Mouse (Mus musculus) retina, postnatal 1 day (tissue): ENCODE data around the gene Pard3.
A peak's percentile ranks its signal among the peaks of the same experiment; 100 is the strongest.

Source experiments
- DNase-seq: peaks from one replicate; pipeline ENCODE4 v3.0.0-alpha.2; 2012

Pard3 gene

DNA sequence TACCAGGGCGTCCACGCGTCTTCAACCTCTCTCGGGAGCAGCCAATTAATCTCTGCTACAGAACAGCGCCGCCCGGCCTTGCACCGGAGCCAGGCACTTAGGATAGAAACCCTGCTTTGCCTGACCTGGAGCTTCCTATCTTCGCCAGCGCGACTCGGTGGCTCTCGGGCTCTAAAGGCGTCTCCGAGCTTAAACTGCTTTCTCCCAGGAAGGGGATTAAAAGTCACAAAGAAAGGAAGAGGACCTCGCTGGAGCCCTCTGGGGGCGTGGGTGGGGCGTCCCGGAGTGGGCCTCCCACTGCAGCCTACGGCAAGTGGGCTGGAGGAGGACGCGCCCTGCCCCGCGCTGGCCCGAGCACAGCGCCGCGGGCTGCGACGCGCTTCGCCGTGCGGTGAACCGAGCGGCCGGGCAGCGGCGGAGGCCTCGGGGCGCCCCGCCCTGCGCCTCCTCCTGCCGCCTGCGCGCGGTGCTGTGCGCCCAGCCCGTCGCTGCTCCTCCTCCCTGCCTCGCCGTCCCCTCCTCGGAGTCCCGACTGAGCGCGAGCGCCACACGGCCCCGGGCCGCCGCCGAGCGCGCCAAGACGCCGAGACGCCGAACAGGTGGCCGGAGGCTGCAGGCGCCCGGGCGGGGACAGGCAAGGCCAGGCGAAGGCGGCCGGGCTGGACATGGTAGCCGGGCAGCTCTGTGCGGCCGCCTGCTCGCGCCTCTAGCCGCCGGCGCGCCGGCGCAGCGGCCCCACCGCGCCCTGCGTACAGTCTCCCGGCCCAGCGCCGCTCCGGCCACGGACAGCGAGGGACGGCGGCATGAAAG lies at the start of gene Pard3:
Gene Pard3 (plus strand): TSS at position 343 of the 810 bp plus-strand sequence.
- DNase-seq = peak; percentile 90

DNA sequence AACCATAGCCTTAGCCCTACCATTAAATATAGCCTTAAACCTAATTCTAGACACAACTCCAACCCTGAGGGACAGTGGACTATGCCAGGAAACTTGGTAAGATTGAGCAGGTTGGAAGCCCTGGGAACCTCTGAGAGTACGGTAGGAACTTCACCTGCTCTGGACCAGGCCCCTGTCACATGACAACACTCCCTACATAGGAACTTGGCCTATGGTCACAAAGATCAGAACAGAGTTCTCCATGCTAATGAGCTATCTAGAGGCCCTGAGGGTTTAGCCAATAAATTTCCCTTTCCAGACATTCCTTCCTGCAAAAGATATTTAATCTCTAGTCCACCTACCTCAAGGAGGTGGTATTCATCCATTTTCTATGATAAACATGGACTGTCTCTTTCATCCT lies 41.9 kb upstream of the Pard3 start:
- no peak for DNase-seq

DNA sequence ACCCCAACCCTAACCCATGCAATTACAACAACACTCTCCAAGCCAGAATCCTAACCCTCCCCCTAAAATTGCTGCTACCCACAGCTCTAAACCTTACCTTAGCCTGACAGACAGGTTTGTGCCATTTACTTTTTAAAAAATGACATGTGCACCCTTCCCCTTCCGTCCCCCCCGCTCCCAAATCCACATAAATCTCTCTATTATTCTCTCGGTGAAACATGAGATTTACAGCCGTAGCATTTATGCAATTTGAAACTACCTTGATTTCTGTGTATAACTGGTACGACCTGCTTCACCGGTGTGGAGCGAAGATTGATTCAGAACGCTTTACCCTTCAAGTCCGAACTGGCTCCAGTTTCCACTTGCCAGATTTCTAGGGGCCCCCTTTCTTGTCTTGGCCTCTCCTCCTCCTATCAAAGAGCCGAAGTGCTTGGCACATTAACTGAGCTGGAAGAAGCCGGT lies 38.4 kb upstream of the Pard3 start:
- no peak for DNase-seq

DNA sequence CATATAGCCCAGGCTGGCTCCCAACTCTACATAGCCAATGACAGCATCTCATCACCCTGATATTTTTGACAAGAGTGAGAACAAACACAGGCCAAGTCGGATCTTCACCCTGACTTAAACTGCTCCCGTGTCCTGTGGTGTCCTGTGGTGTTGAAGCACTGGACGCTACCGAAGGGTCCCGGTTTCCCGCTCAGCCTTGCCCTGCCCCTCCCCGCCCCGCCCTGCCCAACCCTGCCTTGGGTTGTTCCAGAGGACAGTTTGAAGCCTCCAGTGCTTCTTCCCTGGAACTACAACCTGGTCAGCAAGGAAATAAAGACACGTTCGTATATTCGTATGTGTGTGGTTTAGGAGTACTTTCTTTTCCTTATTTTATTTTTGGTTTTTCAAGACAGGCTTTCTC lies 37.9 kb upstream of the Pard3 start:
- DNase-seq = no peak

DNA sequence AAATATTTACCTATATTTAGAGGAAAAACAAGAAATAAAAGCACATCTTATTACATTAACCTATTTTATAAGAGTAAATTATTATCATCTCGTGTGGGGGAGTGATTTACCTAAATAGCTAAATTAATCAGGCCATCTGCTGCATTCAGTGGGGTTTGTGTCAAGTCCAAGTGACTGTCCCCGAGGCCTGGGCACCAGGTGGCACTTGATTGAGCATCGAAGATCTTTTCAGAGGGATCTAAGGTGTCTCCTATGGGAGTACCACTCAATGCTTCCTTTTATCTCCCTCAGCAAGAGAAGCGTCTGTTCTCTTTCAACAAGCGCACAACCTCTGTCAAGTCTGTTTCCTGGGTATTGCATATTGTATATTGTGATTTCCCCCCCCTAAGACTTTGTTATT lies 32.2 kb upstream of the Pard3 start:
- no peak for DNase-seq

DNA sequence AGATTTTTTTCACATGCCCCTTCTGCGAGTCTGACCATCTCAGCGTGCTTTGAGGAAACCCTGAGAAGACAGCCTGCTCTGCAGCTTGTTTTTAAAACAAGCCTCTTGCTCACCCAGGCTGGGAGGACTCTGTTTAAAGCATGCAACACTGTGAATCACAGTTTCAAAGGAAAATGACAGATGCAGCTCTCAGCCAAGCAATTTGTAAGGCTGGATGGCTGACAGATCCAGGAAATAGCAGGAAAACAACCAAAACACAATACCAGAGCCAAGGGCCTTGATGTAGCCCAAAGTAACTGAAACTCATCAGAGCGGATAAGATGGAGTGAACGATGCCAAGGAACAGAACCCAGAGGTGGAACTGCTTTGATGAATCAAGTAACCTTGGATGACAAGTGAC lies 24.8 kb upstream of the Pard3 start:
- DNase-seq = no peak

DNA sequence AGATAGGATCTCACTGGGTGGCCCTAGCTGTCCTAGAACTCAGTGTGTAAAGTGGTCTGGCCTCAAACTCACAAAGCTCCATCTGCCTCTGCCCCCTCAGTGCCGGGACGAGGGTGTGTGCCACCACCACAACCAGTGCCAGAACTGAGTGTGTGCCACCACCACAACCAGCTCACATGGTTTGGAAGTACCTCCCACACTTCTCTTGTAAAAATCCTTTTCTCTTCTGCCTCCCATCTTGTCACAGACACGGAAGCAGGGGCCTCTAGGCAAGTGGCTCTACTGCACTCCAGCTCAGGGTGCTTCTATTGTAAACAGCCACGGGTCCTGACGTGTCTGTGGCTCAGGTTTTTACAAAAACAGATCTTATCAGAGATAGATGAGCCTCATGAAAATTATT lies 13.7 kb upstream of the Pard3 start:
- no peak for DNase-seq

DNA sequence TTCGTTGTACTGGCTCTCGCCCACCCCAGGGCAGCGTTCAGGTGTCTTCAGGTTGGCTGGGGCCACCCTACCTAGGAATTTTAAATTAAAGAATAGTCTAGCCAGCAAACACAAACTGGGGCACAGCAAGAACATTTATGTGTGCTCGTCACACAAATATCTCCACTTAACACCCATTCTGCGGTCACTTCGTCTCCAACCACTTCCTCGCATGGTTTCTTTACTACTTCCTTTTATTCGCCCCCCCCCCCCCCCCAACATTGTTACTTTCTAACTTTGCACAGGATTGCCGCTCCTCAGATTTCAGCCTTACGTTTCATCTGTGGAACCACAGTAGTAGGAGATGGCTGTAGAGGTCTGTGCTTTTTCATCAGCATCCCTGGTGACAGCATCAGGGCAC lies 11.6 kb upstream of the Pard3 start:
- no peak for DNase-seq

DNA sequence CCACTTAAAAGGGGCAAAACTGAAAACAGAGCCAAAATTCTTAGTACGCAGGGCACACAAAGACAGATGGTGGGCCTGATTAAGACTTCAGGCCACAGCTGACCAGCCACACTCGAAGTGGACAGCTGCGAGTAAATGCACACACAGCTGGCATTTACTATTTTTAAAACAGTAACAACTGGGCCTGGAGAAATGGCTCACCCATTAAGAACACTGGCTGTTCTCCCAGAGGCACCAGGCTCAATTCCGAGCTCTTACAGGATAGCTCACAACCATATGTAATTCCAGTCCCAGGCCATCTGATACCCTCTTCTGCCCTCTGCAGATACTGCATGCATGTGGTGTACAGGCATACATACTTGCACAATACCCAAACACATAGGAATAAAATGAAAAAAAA lies 8.6 kb upstream of the Pard3 start:
- no peak for DNase-seq

DNA sequence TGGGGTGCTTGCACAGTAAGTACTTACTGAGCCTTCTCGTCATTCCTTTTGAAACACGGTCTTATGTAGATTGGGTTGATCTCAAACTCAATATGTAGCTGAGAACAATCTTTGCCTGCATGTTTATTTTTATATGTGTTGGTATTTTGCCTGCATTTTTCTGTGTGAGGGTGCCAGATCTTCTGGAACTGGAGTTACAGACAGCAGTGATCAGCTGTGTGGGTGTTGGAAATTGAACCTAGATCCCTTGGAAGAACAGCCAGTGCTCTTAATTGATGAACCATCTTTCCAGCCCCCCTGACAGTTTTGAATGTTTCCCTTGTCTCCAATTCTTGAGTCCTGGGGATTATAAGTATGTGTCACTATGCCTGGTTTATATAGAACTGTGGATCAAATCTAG lies 4.9 kb upstream of the Pard3 start:
- no peak for DNase-seq

DNA sequence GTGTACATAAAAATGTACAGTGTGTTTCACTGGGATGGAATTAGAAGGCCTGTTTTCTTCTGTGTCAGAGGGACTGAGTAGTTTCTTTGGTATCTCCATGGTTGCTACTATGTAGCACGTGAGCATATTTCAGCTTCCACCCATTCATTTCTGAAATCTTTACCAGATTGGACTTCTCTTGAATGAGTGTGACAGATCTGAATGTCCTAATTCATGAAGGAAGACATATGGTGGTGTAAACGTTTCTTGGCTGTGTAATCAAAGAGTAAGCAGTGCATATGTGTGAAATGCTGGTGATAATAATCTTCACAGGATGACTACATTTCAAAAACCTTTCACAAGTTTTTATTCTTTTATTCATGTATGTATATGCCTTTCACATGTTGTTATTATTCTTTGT lies 3.9 kb upstream of the Pard3 start:
- DNase-seq = no peak

DNA sequence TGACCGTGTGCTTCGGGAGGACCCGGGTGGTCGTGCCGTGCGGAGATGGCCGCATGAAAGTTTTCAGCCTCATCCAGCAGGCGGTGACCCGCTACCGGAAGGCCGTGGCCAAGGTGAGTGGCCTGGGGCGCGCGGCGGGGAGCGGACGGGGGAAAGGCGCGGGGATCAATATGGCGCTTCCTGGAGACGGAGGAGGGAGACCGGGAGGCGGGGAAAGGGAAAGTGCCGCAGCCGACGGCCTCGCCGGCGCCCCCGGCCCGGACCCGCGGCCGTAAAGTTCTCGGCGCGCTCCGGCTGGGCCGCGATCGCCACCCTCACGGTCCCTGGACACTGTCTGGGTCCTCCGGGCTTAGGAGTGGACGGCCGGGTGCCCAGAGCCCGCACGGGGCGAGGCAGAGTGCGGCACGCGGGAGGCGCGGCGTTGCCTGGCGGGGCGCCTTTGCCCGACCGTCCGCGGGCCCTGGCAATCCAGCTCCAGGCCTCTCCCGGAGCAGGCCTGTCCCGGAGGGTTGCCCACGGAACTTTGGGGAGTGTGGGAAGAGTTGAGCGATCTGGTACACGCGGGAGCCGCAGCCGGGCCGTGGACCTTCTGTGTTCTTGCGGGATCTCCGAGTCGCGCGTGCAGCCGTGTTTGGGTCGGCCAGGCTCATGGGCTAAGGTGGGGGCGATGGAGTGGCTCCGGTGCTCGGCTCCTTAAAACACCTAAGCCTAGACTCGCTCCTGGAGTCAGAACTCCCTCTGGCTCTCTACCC lies 844 bp downstream of the Pard3 start:
- DNase-seq = peak; percentile 75

DNA sequence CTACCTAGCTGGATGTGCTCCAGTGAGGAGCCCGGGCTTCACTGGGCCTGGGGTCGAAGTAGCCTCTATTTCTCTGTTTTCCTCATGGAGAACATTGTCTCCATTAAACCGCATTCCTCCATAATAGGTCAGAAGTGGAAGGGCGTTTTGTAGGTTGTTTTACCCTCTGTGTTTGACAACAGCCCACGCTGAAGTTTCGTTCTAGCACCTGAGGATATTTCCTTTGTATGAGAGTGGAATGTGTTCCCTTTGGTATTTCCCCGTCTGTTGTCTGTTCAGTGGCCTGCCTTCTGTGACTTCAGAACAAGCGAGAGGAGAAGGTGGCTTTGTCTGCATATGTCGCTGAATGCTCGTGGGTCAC lies 1.4 kb downstream of the Pard3 start:
- DNase-seq = peak; percentile 31

DNA sequence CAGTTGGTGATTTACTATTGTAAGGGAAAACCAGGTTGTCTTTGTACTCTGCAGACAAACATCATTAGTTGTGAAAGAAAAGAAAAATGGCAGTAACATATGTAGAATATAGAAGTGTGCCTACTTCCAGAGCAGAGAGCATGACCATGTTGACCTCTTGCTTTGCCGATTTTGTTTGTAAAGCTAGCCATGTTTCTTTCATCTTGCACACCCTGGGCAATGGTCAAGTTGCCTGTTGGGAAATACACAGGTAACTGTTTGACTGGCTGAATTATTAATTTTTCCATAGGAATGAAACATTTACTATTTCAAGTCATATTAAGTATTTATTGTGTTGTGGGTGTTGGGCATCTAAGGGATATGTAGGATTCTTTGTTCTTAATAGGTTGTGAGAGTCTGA lies 2.1 kb downstream of the Pard3 start:
- DNase-seq = no peak

DNA sequence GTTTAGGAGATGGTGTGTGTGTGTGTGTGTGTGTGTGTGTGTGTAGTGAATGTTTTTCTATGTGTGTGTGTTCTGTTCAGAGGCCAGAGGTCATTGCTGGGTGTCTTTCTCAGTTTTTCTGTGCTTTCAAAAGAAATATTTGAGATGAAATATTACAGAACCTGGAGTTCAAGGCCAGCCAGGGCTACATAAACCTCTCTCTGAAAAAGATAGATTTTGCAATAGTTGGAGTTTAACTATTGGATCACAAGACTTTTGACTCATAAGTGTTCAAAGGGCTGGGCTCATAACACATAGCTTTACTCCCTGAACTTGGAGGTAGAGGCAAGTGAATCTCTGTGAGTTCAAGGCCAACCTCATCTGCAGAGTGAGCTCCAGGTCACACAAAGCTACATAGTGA lies 2.8 kb downstream of the Pard3 start:
- no peak for DNase-seq

DNA sequence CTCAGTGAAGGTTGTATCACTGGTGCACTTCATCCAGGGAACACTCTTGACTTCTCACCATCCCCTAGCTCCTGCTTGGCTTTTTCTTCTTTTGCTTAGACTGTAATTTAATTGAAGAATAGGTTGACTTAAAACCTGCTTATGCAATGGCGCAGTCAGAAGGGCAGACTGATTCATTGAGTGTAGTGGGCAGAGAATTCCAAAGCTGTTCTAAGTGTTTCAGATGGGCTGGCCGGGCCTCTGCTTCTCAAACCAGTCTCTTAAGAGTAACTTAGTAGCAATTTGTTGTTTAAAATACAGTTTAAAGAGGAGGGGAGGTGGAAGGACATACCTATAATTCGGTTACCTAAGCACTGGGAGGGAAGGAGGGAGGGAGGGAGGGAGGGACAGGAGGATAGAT lies 5.0 kb downstream of the Pard3 start:
- DNase-seq = no peak

DNA sequence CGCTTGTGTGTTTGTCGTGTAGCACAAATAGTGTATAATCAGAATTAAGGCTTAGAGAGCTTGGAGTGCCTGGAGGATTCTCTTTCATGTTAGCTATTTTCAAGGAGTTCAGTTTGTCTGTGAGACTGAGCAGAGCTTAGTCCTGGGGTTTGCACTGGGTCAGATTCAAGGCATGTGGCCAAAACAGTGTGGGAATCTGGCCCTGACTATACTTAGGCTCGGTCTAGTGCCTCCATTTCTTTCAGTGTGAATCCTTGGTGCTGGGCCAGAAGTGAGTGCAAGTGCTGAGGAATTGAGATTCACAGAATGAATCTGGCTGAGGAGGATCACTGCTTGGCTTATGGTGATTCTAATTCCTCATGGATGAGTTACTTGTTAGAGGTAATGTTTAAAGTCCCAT lies 6.5 kb downstream of the Pard3 start:
- peak; percentile 48 for DNase-seq

DNA sequence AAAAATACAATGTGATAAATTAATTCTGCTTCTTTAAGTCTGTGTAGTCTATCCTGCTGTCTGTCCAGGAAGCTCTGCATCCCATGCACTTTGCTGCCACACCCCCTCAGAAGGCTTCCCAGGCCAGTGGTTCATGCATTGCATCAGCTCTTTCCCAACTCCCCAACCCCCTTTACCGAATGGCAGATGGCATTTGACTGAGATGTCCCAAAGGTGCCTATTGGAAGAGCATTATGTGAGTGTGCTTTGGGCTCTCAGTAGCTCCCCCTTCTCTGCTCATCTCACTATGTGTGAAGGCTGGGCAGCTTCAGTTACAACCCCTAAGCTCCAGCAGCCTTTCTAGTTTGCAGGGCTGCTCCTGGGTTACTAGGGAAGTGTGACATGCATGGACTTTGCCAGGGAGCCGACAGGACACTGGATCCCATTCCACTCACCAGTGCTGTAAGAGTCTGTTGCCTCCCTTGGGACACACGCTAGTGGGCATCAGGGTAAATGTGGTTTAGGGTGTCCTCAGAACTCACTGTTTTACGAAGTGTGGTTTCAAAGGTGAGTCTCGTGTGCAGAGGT lies 9.4 kb downstream of the Pard3 start:
- no peak for DNase-seq

DNA sequence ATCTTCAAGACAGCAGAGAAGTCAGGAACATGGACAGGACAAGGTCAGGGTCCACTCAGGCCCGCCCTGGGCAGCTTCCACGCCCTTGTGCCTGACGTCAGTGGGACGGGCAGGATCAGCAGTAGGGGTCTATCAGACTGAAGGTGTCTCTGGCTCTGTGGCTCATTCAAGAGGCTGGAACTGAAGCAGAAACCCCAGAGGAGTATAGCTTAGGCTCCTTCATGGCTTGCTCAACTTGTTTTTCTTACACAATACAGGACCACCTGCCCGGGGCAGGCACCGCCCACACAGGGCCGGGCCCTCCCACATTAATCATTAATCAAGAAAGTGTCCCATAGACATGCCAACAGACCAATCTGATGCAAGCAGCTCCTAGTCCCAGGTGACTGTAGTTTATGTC lies 12.8 kb downstream of the Pard3 start:
- DNase-seq = no peak

DNA sequence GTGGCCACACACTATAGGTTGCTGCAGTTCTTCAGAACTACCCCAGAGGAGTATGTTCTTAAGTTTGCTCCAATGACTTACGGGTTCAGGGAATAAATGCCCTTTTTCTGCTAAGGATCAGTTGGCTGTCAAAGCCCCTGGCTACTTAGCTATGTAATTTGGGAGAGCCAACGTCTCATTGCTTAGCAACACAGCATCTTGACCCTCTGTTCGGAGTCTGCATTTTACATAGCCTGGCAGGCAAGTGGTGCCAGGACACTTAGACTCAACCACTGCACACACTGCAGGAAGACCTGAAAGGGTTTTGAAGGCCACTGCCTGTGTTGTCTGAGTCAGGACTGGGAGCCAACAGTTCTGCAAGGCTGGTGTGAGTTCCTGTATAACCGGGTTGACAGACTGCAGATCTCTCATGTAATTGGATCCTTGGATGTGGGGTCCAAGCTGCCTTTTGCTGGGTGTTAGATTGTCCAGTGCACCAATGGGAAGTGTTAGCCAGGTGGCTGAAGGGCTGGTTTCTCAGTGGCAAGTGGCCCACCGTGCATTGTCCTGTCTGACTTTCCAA lies 15.6 kb downstream of the Pard3 start:
- no peak for DNase-seq

DNA sequence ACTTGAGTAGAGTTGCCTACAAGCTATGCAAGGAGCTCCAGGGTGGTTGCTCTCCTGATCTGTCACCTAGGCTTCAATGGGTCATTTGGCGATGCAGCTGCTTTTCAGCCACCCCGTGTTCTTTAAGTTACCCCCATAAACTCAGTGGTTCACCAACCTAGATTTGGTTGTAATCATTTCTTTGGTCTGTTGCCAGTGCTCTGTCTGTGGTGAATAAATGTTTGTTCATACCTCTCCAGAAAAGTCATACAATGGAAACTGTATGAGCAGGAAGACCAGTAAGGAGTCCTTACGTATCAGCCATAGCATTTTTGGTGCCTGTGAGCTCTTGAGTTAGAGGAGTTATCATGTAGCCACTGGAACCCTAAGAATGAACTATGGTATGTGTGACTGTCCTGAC lies 17.6 kb downstream of the Pard3 start:
- DNase-seq = no peak

DNA sequence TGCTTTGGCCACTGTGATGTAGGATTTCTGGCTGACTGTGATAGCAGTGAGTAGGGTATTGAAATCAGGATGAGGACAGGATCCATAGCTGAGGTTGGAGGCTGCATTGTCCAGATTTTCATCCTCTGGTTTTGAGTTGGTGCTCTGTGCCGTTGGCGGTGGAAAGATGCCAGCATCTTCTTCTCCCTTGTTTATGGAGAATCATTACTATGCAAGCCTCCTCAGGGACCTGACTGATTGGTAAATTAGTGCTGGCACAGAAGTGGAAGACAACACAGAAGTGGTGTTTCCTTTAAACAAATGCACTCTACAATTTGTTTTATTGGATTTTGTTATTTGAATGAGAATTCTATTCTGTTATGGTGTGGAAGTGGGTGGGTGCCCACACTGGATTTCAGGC lies 18.8 kb downstream of the Pard3 start:
- DNase-seq = no peak

DNA sequence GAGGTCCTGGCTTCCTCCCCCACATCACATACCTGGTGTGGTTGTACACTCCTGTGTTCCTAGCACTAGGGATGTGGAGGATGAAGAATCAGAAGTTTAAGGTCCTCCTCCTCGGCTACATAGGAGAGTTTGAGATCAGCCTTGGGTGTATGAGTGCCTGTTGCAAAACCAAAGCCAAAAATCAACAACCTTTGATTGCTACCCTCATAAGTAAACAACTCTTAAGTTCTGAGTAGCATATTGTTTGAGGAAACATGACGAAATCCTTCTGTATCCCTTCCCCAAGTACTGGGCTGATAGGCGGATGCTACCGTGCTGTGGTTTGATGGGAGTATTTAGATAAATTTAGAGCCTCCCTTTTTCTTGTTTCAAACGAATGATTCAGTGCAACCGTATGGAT lies 20.9 kb downstream of the Pard3 start:
- DNase-seq = no peak

DNA sequence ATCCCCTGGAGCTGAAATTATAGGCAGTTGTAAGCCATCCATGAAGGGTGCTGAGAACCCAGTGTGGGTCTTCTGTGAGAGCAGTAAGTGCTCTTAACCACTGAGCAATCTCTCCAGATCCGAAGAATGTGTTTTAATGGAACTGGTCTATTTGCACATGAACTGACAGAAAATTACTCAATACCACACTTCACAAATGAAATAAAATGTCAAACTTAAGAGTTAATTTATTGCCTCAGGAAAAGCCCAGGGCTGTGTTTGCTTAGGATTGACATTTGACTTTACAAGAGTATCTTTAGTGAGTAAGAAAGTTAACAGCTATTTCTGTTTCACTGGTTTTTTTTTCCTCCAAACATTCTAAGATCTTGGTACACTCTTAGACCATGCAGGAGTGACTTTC lies 23.7 kb downstream of the Pard3 start:
- no peak for DNase-seq
